Mouse (Mus musculus): Measurements from ENCODE around the gene Atp1b4. TPM values are rescaled to one million over a fixed set of nuclear protein-coding genes. Genes with fewer than 3 reads are reported as not detected.
"Not testable (repeated sequence)": the region's sequence is repeated elsewhere in the genome, so short reads cannot be mapped to it uniquely, and the experiment has no call there.

The Atp1b4 gene
- polyA plus RNA-seq, 1 experiment from 2014 or later: not detected

DNA sequence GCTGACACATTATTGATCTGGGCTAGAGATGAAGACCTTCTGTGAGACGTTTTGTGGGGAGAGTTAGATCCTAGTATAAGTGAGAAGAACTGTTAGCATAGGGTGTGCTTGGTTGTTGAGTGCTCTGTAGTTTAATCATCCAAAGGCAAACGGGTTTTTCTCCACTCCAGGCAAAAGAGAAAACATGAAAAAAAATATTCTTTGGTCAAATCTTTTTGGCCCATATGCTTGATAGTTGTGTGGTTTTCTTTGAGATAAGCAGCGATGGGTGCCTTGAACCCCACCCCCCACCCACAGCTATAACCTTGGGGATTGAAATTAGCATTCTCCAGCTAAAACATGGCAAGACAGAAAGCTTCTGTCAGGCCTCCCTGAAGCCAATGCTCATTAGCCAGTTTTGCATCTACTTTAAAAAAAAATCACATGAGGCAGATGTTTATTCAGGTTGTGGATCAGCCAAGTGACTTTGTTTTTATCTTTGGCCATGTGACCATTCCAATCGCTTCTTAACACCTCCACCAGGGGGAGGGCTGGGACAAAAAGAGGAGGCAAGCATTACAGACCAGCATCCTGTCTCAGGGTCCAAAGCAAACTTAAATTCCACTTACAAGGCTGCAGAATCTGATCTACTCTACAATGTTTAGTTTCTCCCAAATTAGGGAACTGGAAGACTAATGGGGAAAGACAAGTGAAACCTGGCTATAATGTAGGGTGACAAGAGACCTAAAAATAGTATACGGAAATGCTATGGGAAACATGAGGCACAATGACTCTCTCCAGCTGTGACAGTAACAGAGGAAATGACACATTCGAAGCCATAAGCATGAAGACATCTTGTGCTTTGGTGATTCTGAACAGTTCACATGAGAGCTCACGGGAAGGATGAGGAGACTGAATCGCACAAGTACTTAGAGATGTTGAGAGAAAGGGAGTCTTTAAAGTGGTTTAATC, 18.6 kb downstream of the Atp1b4 start:
- DNase-seq (ENCODE audit: low spot score) (peak; percentile 35), ATAC-seq (peak; percentile 32)
- no peak overlapping the region for H3K4me2 ChIP-seq (replicated peaks; ENCODE audit: low read depth, low read length)
- H3K27me3 ChIP-seq (replicated peaks; ENCODE audit: insufficient read depth, low read length): no peaks in the 10 kb centered on the region
- H3K27ac ChIP-seq (ENCODE audit: low read length): no peak overlapping the region
- H3K36me3 ChIP-seq (ENCODE audit: insufficient read depth, low read length): no peaks in the 10 kb centered on the region
- H3K4me3 ChIP-seq (ENCODE audit: low read depth, low read length): no peak overlapping the region
- H3K9ac ChIP-seq (replicated peaks; ENCODE audit: low read depth): no peak overlapping the region
- no peaks in the 10 kb centered on the region for H3K4me1 ChIP-seq (ENCODE audit: insufficient read depth, low read depth, low read length)
- WGBS: 42% methylated on average over 8 of the region's 8 CpGs
- H3K9me3 ChIP-seq (ENCODE audit: low read length): no peaks in the 10 kb centered on the region
- TF ChIP-seq CTCF (IDR thresholded peaks at IDR 0.05) (peak; percentile 69), EP300 (IDR thresholded peaks at IDR 0.05) (peak; percentile 36; the same call in 1 of the 2 replicates)

DNA sequence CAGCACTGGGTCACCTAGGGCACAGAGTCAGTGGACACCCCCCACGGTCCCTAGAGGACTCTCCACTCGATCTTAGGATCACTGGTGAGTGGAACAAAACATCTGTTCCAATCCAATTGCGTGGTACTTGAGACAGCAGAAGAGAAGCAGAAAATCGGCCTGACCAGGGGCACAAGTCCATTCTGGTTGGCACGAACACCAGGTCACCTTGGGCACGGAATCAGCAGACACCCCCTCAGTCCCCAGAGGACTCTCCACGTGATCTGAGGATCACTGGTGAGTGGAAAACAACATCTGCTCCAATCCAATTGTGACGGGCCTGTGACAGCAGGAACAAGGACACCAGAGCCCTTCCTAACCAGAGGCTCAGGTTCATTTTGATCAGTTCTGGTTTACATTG, 46.0 kb downstream of the Atp1b4 start:
- WGBS: 63% methylated on average over 8 of the region's 8 CpGs
- H3K27me3 ChIP-seq (replicated peaks; ENCODE audit: insufficient read depth, low read length): no peaks in the 10 kb centered on the region
- no peaks in the 10 kb centered on the region for H3K9me3 ChIP-seq (ENCODE audit: low read length)
- no peak overlapping the region for H3K27ac ChIP-seq (ENCODE audit: low read length)
- H3K36me3 ChIP-seq (ENCODE audit: insufficient read depth, low read length): no peaks in the 10 kb centered on the region
- no peak for TF ChIP-seq CTCF (IDR thresholded peaks at IDR 0.05)
- TF ChIP-seq EP300 (IDR thresholded peaks at IDR 0.05): no peak
- ATAC-seq: no peak
- H3K9ac ChIP-seq (replicated peaks; ENCODE audit: low read depth): no peak overlapping the region
- no peak overlapping the region for H3K4me3 ChIP-seq (ENCODE audit: low read depth, low read length)
- H3K4me1 ChIP-seq (ENCODE audit: insufficient read depth, low read depth, low read length): no peaks in the 10 kb centered on the region
- no peak overlapping the region for H3K4me2 ChIP-seq (replicated peaks; ENCODE audit: low read depth, low read length)
- DNase-seq (ENCODE audit: low spot score): no peak

DNA sequence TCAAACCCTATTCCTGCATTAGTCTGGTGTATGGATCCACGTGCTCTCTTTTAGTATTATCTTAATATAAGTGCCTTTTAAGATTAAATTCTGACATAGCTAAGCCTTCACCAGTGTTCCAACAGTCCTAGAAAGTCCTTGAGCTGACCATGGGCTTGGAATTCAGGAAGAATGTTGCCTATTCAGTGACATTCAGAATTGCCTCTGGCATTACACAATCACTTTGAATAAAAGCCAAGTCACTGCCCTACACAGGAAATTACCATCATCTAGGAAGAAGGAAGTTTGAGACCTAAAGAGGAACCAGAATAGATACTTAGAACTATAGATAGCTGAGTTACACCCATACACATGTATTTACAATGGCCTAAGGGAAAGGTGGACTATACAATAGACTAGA, 48.6 kb downstream of the Atp1b4 start:
- 30% methylated on average over 1 of the region's 1 CpGs for WGBS
- H3K27me3 ChIP-seq (replicated peaks; ENCODE audit: insufficient read depth, low read length); H3K27ac ChIP-seq (ENCODE audit: low read length); H3K9me3 ChIP-seq (ENCODE audit: low read length); H3K9ac ChIP-seq (replicated peaks; ENCODE audit: low read depth); H3K4me3 ChIP-seq (ENCODE audit: low read depth, low read length); H3K4me2 ChIP-seq (replicated peaks; ENCODE audit: low read depth, low read length); H3K36me3 ChIP-seq (ENCODE audit: insufficient read depth, low read length); H3K4me1 ChIP-seq (ENCODE audit: insufficient read depth, low read depth, low read length); ATAC-seq: not testable (repeated sequence)
- DNase-seq (ENCODE audit: low spot score): peak; percentile 6

DNA sequence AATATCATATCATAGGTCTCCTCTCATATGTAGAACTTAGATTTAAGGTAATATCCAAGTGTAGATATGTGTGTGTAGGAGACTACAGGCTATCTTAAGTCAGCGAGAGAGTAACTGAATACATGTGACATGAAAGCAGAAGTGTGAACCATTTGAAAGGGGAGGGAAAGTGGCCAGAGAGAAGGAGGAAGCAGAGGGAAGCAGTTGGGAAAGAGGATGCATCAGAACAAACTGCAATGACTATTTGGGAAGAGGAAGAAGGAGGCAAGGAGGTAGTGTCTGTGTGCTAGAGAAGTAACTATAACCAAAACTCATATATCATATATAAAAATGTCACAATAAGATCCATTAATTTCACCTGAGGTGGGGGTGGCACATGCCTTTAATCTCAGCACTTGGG, 57.2 kb downstream of the Atp1b4 start:
- H3K4me2 ChIP-seq (replicated peaks; ENCODE audit: low read depth, low read length); H3K27me3 ChIP-seq (replicated peaks; ENCODE audit: insufficient read depth, low read length); H3K4me1 ChIP-seq (ENCODE audit: insufficient read depth, low read depth, low read length); H3K27ac ChIP-seq (ENCODE audit: low read length); H3K9me3 ChIP-seq (ENCODE audit: low read length); H3K4me3 ChIP-seq (ENCODE audit: low read depth, low read length); H3K9ac ChIP-seq (replicated peaks; ENCODE audit: low read depth); DNase-seq (ENCODE audit: low spot score); ATAC-seq; H3K36me3 ChIP-seq (ENCODE audit: insufficient read depth, low read length): not testable (repeated sequence)
- 75% methylated on average over 1 of the region's 1 CpGs for WGBS

Other genes starting within 250 kb of the Atp1b4 start
- gene Rhox10, start 249.7 kb upstream of the Atp1b4 start, polyA plus RNA-seq (2015; fragmentation: Nextera tagmentation; extraction: Ambion mirVana): not detected in 2 replicates
- gene Rhox11, start 231.0 kb upstream of the Atp1b4 start, polyA plus RNA-seq (2015; fragmentation: Nextera tagmentation; extraction: Ambion mirVana): not detected in 2 replicates
- gene Rhox12, start 205.3 kb upstream of the Atp1b4 start, polyA plus RNA-seq (2015; fragmentation: Nextera tagmentation; extraction: Ambion mirVana): not detected in 2 replicates
- gene Rhox13, start 195.0 kb upstream of the Atp1b4 start, polyA plus RNA-seq (2015; fragmentation: Nextera tagmentation; extraction: Ambion mirVana): not detected in 2 replicates
- 1.8 and 2.0 TPM in 2 replicates for gene Zbtb33, start 126.4 kb upstream of the Atp1b4 start, polyA plus RNA-seq (2015; fragmentation: Nextera tagmentation; extraction: Ambion mirVana)
- gene Tmem255a, start 63.7 kb upstream of the Atp1b4 start, polyA plus RNA-seq (2015; fragmentation: Nextera tagmentation; extraction: Ambion mirVana): 6.7 and 7.7 TPM in 2 replicates
- 243 and 250 TPM in 2 replicates for gene Lamp2, start 140.3 kb downstream of the Atp1b4 start, polyA plus RNA-seq (2015; fragmentation: Nextera tagmentation; extraction: Ambion mirVana)